Mouse (Mus musculus) lung, embryonic 15.5 days (tissue): Measurements from ENCODE around the gene Arhgap30. TPM values are rescaled to one million over a fixed set of nuclear protein-coding genes. Genes with fewer than 3 reads are reported as not detected.

Source experiments
- ATAC-seq: fragments of 200-750 bp; cut with Nextera tagmentation; 2 replicates; pipeline ENCODE4 v1.8.0; 2017; ENCODE audit warnings: moderate number of reproducible peaks, borderline replicate concordance; ENCODE audit not compliant: low FRiP score, low TSS enrichment; ENCODE audit errors: extremely low read depth
- H3K27ac ChIP-seq: fragments of 300-500 bp; sonication (generic); 2 replicates; pipeline ENCODE4 v1.5.1; 2015; ENCODE audit warnings: moderate library complexity, mild to moderate bottlenecking, inconsistent platforms
- H3K27me3 ChIP-seq: fragments of 300-500 bp; sonication (generic); 2 replicates; pipeline ENCODE4 v1.6.1; 2015; ENCODE audit warnings: inconsistent platforms
- H3K36me3 ChIP-seq: fragments of 300-500 bp; sonication (generic); 2 replicates; pipeline ENCODE4 v1.6.1; 2015; ENCODE audit warnings: inconsistent platforms
- H3K4me1 ChIP-seq: fragments of 300-500 bp; sonication (generic); 2 replicates; pipeline ENCODE4 v1.6.1; 2015; ENCODE audit warnings: inconsistent platforms
- H3K4me2 ChIP-seq: fragments of 300-500 bp; sonication (generic); 2 replicates; pipeline ENCODE4 v1.6.1; 2015; ENCODE audit warnings: inconsistent platforms, mild to moderate bottlenecking, moderate library complexity
- H3K4me3 ChIP-seq: fragments of 300-500 bp; sonication (generic); 2 replicates; pipeline ENCODE4 v1.5.1; 2015; ENCODE audit warnings: mild to moderate bottlenecking, inconsistent platforms
- H3K9ac ChIP-seq: fragments of 300-500 bp; sonication (generic); 2 replicates; pipeline ENCODE4 v1.6.1; 2015; ENCODE audit warnings: inconsistent platforms
- H3K9me3 ChIP-seq: fragments of 300-500 bp; sonication (generic); 2 replicates; pipeline ENCODE4 v1.6.1; 2016; ENCODE audit warnings: inconsistent platforms
- WGBS: fragments of 180-500 bp; shearing (Covaris S2); methylation state at CpG from one replicate; pipeline ENCODE4 v1.1.7; 2015; 5-methylcytosine and 5-hydroxymethylcytosine counted together
- polyA plus RNA-seq: library from polyadenylated mRNA; unstranded; fragments of >200 nt; fragmentation: Nextera tagmentation; extraction: Ambion mirVana; gene quantifications from 2 replicates; pipeline ENCODE4 v1.2.1, GENCODE M21; 2015

Arhgap30 gene
- 2.2 and 3.4 TPM in 2 replicates for polyA plus RNA-seq

GRCm38 (mm10) chr1:171388376-171389102, at the start of gene Arhgap30:
TSS of gene Arhgap30 (plus strand) at chr1:171388954.
- no peak within 1 kb of the TSS for H3K9ac ChIP-seq
- H3K4me1 ChIP-seq: no peaks in the 10 kb centered on the region
- no peak within 1 kb of the TSS for H3K4me2 ChIP-seq
- H3K36me3 ChIP-seq: no peaks in the 10 kb centered on the region
- no peak within 1 kb of the TSS; the same call in 1 of the 2 replicates for H3K27ac ChIP-seq
- 0 out of 2 replicates have a peak within 1 kb of the TSS, but pooled peaks have one; percentile 12 for H3K4me3 ChIP-seq
- no peaks in the 10 kb centered on the region for H3K9me3 ChIP-seq
- 0 out of 2 replicates have a peak, but pooled peaks have one; percentile 11 for ATAC-seq
- 72% methylated on average over 15 of the region's 15 CpGs for WGBS
- H3K27me3 ChIP-seq: no peaks in the 10 kb centered on the region

- H3K4me2 ChIP-seq: no peak overlapping the region
- 0 out of 2 replicates have a peak, but pooled peaks cover 4% of the 10 kb centered on the region for H3K9me3 ChIP-seq
- H3K36me3 ChIP-seq: peaks cover 58% of the 10 kb centered on the region
- WGBS: 85% methylated on average over 16 of the region's 16 CpGs
- H3K27ac ChIP-seq: no peak overlapping the region
- no peak for ATAC-seq
- H3K9ac ChIP-seq: no peak overlapping the region
- H3K4me1 ChIP-seq: peaks cover 22% of the 10 kb centered on the region; the same call in 1 of the 2 replicates
- H3K27me3 ChIP-seq: no peaks in the 10 kb centered on the region
- no peak overlapping the region for H3K4me3 ChIP-seq
Measured at GRCm38 (mm10) chr1:171342262-171343207, 46.2 kb upstream of the Arhgap30 start.

- no peak for ATAC-seq
- 75% methylated on average over 9 of the region's 9 CpGs for WGBS
- H3K36me3 ChIP-seq: peaks cover 44% of the 10 kb centered on the region
Measured at GRCm38 (mm10) chr1:171343922-171344677, 44.7 kb upstream of the Arhgap30 start.

GRCm38 (mm10) chr1:171344715-171345114, 44.0 kb upstream of the Arhgap30 start:
- WGBS: 67% methylated on average over 9 of the region's 9 CpGs
- Histone ChIP-seq H3K4me2 (peak overlapping the region; percentile 73), H3K9me3 (0 out of 2 replicates have a peak, but pooled peaks cover 4% of the 10 kb centered on the region), H3K27ac (peak overlapping the region; percentile 70; the same call in 1 of the 2 replicates), H3K4me1 (peaks cover 24% of the 10 kb centered on the region; the same call in 1 of the 2 replicates), H3K9ac (peak overlapping the region; percentile 84; the same call in 1 of the 2 replicates), H3K4me3 (peak overlapping the region; percentile 95), H3K27me3 (no peaks in the 10 kb centered on the region), H3K36me3 (peaks cover 38% of the 10 kb centered on the region)
- ATAC-seq: no peak

More at GRCm38 (mm10) chr1:171343922-171344677, 44.7 kb upstream of the Arhgap30 start:
- peak overlapping the region; percentile 95 for H3K4me3 ChIP-seq
- no peak overlapping the region for H3K9ac ChIP-seq
- no peak overlapping the region for H3K27ac ChIP-seq
- peaks cover 24% of the 10 kb centered on the region; the same call in 1 of the 2 replicates for H3K4me1 ChIP-seq
- 0 out of 2 replicates have a peak, but pooled peaks cover 4% of the 10 kb centered on the region for H3K9me3 ChIP-seq
- H3K27me3 ChIP-seq: no peaks in the 10 kb centered on the region
- H3K4me2 ChIP-seq: peak overlapping the region; percentile 73

GRCm38 (mm10) chr1:171345225-171346094, 43.3 kb upstream of the Arhgap30 start, which contains the start of the genes Nit1 and Pfdn2:
TSS of gene Nit1 (minus strand) at chr1:171345646.
TSS of gene Pfdn2 (plus strand) at chr1:171345670.
- ATAC-seq: peak; percentile 92

GRCm38 (mm10) chr1:171346095-171346450, 42.7 kb upstream of the Arhgap30 start:
- H3K4me2 ChIP-seq: peak overlapping the region; percentile 73
- 1% methylated on average over 14 of the region's 14 CpGs for WGBS
- H3K27ac ChIP-seq: peak overlapping the region; percentile 70
- H3K27me3 ChIP-seq: no peaks in the 10 kb centered on the region
- peaks cover 24% of the 10 kb centered on the region; the same call in 1 of the 2 replicates for H3K4me1 ChIP-seq
- H3K9me3 ChIP-seq: 0 out of 2 replicates have a peak, but pooled peaks cover 4% of the 10 kb centered on the region
- ATAC-seq: 0 out of 2 replicates have a peak, but pooled peaks have one; percentile 9
- H3K9ac ChIP-seq: peak overlapping the region; percentile 84
- H3K4me3 ChIP-seq: peak overlapping the region; percentile 95
- H3K36me3 ChIP-seq: peaks cover 24% of the 10 kb centered on the region

More at GRCm38 (mm10) chr1:171345225-171346094, 43.3 kb upstream of the Arhgap30 start, which contains the start of the genes Nit1 and Pfdn2:
- Histone ChIP-seq H3K4me3 (peak within 1 kb of the TSS; percentile 95), H3K9me3 (0 out of 2 replicates have a peak, but pooled peaks cover 4% of the 10 kb centered on the region), H3K4me2 (peak within 1 kb of the TSS; percentile 73), H3K27me3 (no peaks in the 10 kb centered on the region), H3K4me1 (peaks cover 24% of the 10 kb centered on the region; the same call in 1 of the 2 replicates), H3K27ac (peak within 1 kb of the TSS; percentile 70), H3K36me3 (peaks cover 30% of the 10 kb centered on the region), H3K9ac (peak within 1 kb of the TSS; percentile 84)
- under 1% methylated on average over 53 of the region's 53 CpGs for WGBS

GRCm38 (mm10) chr1:171348665-171349064, 40.1 kb upstream of the Arhgap30 start:
- Histone ChIP-seq H3K4me1 (peaks cover 35% of the 10 kb centered on the region), H3K4me3 (no peak overlapping the region), H3K27ac (no peak overlapping the region), H3K27me3 (no peaks in the 10 kb centered on the region), H3K9me3 (0 out of 2 replicates have a peak, but pooled peaks cover 4% of the 10 kb centered on the region), H3K9ac (no peak overlapping the region), H3K4me2 (no peak overlapping the region), H3K36me3 (no peaks in the 10 kb centered on the region)
- WGBS: 91% methylated on average over 3 of the region's 3 CpGs
- no peak for ATAC-seq

- no peak overlapping the region for H3K4me2 ChIP-seq
- no peak overlapping the region for H3K9ac ChIP-seq
- H3K36me3 ChIP-seq: no peaks in the 10 kb centered on the region
- H3K4me1 ChIP-seq: peaks cover 31% of the 10 kb centered on the region
- H3K27ac ChIP-seq: no peak overlapping the region
- H3K9me3 ChIP-seq: 0 out of 2 replicates have a peak, but pooled peaks cover 4% of the 10 kb centered on the region
- no peaks in the 10 kb centered on the region for H3K27me3 ChIP-seq
- no peak for ATAC-seq
- WGBS: 80% methylated on average over 2 of the region's 2 CpGs
- H3K4me3 ChIP-seq: no peak overlapping the region
Measured at GRCm38 (mm10) chr1:171349210-171349609, 39.5 kb upstream of the Arhgap30 start.

- H3K9ac ChIP-seq: no peak overlapping the region
- WGBS: 72% methylated on average over 5 of the region's 5 CpGs
- H3K9me3 ChIP-seq: no peaks in the 10 kb centered on the region; the same call in 1 of the 2 replicates
- H3K27me3 ChIP-seq: no peaks in the 10 kb centered on the region
- no peak overlapping the region for H3K4me2 ChIP-seq
- H3K36me3 ChIP-seq: peaks cover 30% of the 10 kb centered on the region
- H3K27ac ChIP-seq: no peak overlapping the region
- ATAC-seq: no peak
- H3K4me3 ChIP-seq: no peak overlapping the region
- H3K4me1 ChIP-seq: peaks cover 19% of the 10 kb centered on the region
Measured at GRCm38 (mm10) chr1:171355812-171356340, 32.9 kb upstream of the Arhgap30 start.

- H3K4me2 ChIP-seq: no peak overlapping the region
- WGBS: 77% methylated on average over 2 of the region's 2 CpGs
- ATAC-seq: no peak
Measured at GRCm38 (mm10) chr1:171356814-171357213, 31.9 kb upstream of the Arhgap30 start.

More at GRCm38 (mm10) chr1:171356814-171357213, 31.9 kb upstream of the Arhgap30 start:
- Histone ChIP-seq H3K27me3 (no peaks in the 10 kb centered on the region), H3K4me3 (no peak overlapping the region), H3K9me3 (no peaks in the 10 kb centered on the region; the same call in 1 of the 2 replicates), H3K36me3 (peaks cover 30% of the 10 kb centered on the region), H3K9ac (no peak overlapping the region), H3K27ac (no peak overlapping the region), H3K4me1 (peaks cover 25% of the 10 kb centered on the region)
